Mouse (Mus musculus) gastrocnemius, postnatal 25 days (tissue): Measurements from ENCODE around the gene Yif1b. TPM values are rescaled to one million over a fixed set of nuclear protein-coding genes. Genes with fewer than 3 reads are reported as not detected.

Source experiments
- total RNA-seq, 2 experiments: library from RNA; stranded (reverse); gene quantifications; 1 replicate in 1 of 2; 2 replicates in 1 of 2; pipeline ENCODE4 v1.2.3; 2021

Gene Yif1b
- total RNA-seq, 2 experiments from 2014 or later, result 44.8 to 47.6 TPM

Other genes with a start within 250 kb of the Yif1b start
- gene Ryr1, start 113.2 kb upstream of the Yif1b start, total RNA-seq, result 1,000 to 10,000 TPM; 1,331 to 1,686 TPM
- gene Rasgrp4, start 103.5 kb upstream of the Yif1b start, total RNA-seq, result under 1 TPM; 0.69 to 0.72 TPM
- gene Fam98c, start 82.1 kb upstream of the Yif1b start, total RNA-seq, result 10 to 100 TPM; 11.0 to 12.9 TPM
- gene Ggn, start 68.1 kb upstream of the Yif1b start, total RNA-seq, result under 1 TPM; 0.15 to 0.32 TPM
- gene Spred3, start 67.9 kb upstream of the Yif1b start, total RNA-seq, result under 1 TPM; 0.77 to 0.86 TPM
- gene Psmd8, start 57.6 kb upstream of the Yif1b start, total RNA-seq, result 100 to 1,000 TPM; 156 to 200 TPM
- under 1 TPM in 1 of 2 experiments, not detected in 1; 0.29 TPM for gene Catsperg1, start 24.3 kb upstream of the Yif1b start, total RNA-seq
- 1 to 10 TPM; 1.2 to 1.5 TPM for gene Kcnk6, start 5.8 kb upstream of the Yif1b start, total RNA-seq
- gene 2200002D01Rik, start 10.1 kb downstream of the Yif1b start, total RNA-seq, result 1 to 10 TPM in 1 of 2 experiments, under 1 TPM in 1; 0.31 to 1.4 TPM
- 1 to 10 TPM; 3.4 to 5.2 TPM for gene Spint2, start 43.6 kb downstream of the Yif1b start, total RNA-seq
- 1 to 10 TPM; 5.2 to 6.5 TPM for gene Ppp1r14a, start 51.0 kb downstream of the Yif1b start, total RNA-seq
- 1 to 10 TPM; 1.9 to 2.0 TPM for gene Dpf1, start 65.6 kb downstream of the Yif1b start, total RNA-seq